Mouse (Mus musculus) MEL (cell line): ENCODE measurements around the gene Stox1. TPM values are rescaled to one million over a fixed set of nuclear protein-coding genes. Genes with fewer than 3 reads are reported as not detected.

Experiments
- DNase-seq: peaks from one replicate; pipeline ENCODE4 v3.0.0; 2011; ENCODE audit warnings: low read depth, low spot score
- H3K27ac ChIP-seq: 2 replicates; pipeline ENCODE4 v1.5.1; 2012; ENCODE audit warnings: low read depth, mild to moderate bottlenecking, control low read depth, low read length, moderate library complexity; ENCODE audit not compliant: control insufficient read depth
- H3K27me3 ChIP-seq, 2 experiments: fragments of 150-350 bp in 1 of 2; sonication (generic) in 1 of 2; 2 replicates each; pipeline ENCODE4 v1.6.1; 2012; ENCODE audit warnings: low read length in 2 of 2, mild to moderate bottlenecking in 2 of 2, improper control_type of control experiment in 1 of 2, moderate library complexity in 1 of 2; ENCODE audit not compliant: insufficient read depth in 2 of 2, control insufficient read depth in 1 of 2
- H3K36me3 ChIP-seq, 2 experiments: 2 replicates each; pipeline ENCODE4 v1.6.1; 2012 to 2014; ENCODE audit warnings: low read length in 2 of 2, improper control_type of control experiment in 1 of 2, inconsistent platforms in 1 of 2, mild to moderate bottlenecking in 1 of 2; ENCODE audit not compliant: insufficient read depth in 2 of 2, control insufficient read depth in 1 of 2
- H3K4me1 ChIP-seq, 2 experiments: fragments of 150-350 bp in 1 of 2; sonication (generic) in 1 of 2; 2 replicates each; pipeline ENCODE4 v1.6.1; 2012; ENCODE audit warnings: low read length in 2 of 2, improper control_type of control experiment in 1 of 2, mild to moderate bottlenecking in 1 of 2; ENCODE audit not compliant: insufficient read depth in 2 of 2, control insufficient read depth in 1 of 2
- H3K4me3 ChIP-seq, 2 experiments: fragments of 150-350 bp in 1 of 2; sonication (generic) in 1 of 2; 2 replicates each; pipeline ENCODE4 v1.5.1; 2012; ENCODE audit warnings: low read depth in 2 of 2, low read length in 2 of 2, mild to moderate bottlenecking in 2 of 2, moderate library complexity in 2 of 2, control low read depth in 1 of 2, improper control_type of control experiment in 1 of 2; ENCODE audit not compliant: control insufficient read depth in 1 of 2, insufficient read depth in 1 of 2
- H3K79me2 ChIP-seq: 2 replicates; pipeline ENCODE4 v1.6.1; 2012; ENCODE audit warnings: mild to moderate bottlenecking, low read length, moderate library complexity; ENCODE audit not compliant: control insufficient read depth, poor library complexity, insufficient read depth
- H3K9ac ChIP-seq: 2 replicates; pipeline ENCODE4 v1.6.1; 2012; ENCODE audit warnings: low read depth, mild to moderate bottlenecking, control low read depth, low read length, moderate library complexity; ENCODE audit not compliant: control insufficient read depth, poor library complexity, severe bottlenecking
- H3K9me3 ChIP-seq: fragments of 150-350 bp; sonication (generic); replicated peaks from 2 replicates; pipeline ENCODE4 v1.6.1; 2012; ENCODE audit warnings: mild to moderate bottlenecking, low read length, improper control_type of control experiment, moderate library complexity; ENCODE audit not compliant: insufficient read depth
- BHLHE40 ChIP-seq: IDR thresholded peaks from 2 replicates; pipeline ENCODE4 v1.6.1; 2012; ENCODE audit warnings: low read depth, mild to moderate bottlenecking, inconsistent platforms, low read length, improper control_type of control experiment, borderline replicate concordance
- CHD1 ChIP-seq: IDR thresholded peaks from 2 replicates; pipeline ENCODE4 v1.6.1; 2012; ENCODE audit warnings: low read depth, mild to moderate bottlenecking, inconsistent platforms, low read length, improper control_type of control experiment
- CTCF ChIP-seq, 3 experiments: IDR thresholded peaks in 2 of 3; conservative IDR thresholded peaks in 1 of 3; 2 replicates each; pipeline ENCODE4 v1.5.1; 2011 to 2012; ENCODE audit warnings: low read length in 3 of 3, low read depth in 2 of 3, mild to moderate bottlenecking in 2 of 3, improper control_type of control experiment in 1 of 3, inconsistent platforms in 1 of 3, mixed read lengths in 1 of 3, moderate library complexity in 1 of 3; ENCODE audit not compliant: control insufficient read depth in 1 of 3, insufficient read depth in 1 of 3, poor library complexity in 1 of 3, severe bottlenecking in 1 of 3
- E2F4 ChIP-seq: IDR thresholded peaks from 2 replicates; pipeline ENCODE4 v1.6.1; 2011; ENCODE audit warnings: low read depth, low read length, improper control_type of control experiment, borderline replicate concordance
- ELF1 ChIP-seq: IDR thresholded peaks from 2 replicates; pipeline ENCODE4 v1.6.1; 2014; ENCODE audit warnings: low read depth, mild to moderate bottlenecking, inconsistent platforms, low read length, improper control_type of control experiment, moderate library complexity
- EP300 ChIP-seq, 2 experiments: IDR thresholded peaks; 2 replicates each; pipeline ENCODE4 v1.6.1; 2011; ENCODE audit warnings: improper control_type of control experiment in 2 of 2, low read length in 2 of 2, low read depth in 1 of 2, mild to moderate bottlenecking in 1 of 2
- HCFC1 ChIP-seq: IDR thresholded peaks from 2 replicates; pipeline ENCODE4 v1.6.1; 2012; ENCODE audit warnings: low read depth, mild to moderate bottlenecking, inconsistent platforms, low read length, improper control_type of control experiment, moderate library complexity
- KAT2A ChIP-seq: conservative IDR thresholded peaks from 2 replicates; pipeline ENCODE4 v1.6.1; 2012; ENCODE audit warnings: low read depth, low read length, improper control_type of control experiment, inconsistent platforms
- MAX ChIP-seq: IDR thresholded peaks from 2 replicates; pipeline ENCODE4 v1.6.1; 2011; ENCODE audit warnings: low read length, improper control_type of control experiment
- MEF2A ChIP-seq: IDR thresholded peaks from 2 replicates; pipeline ENCODE4 v1.6.1; 2014; ENCODE audit warnings: low read depth, mild to moderate bottlenecking, inconsistent platforms, low read length, improper control_type of control experiment; ENCODE audit not compliant: poor library complexity, insufficient replicate concordance, severe bottlenecking; ENCODE audit errors: extremely low read depth
- MXI1 ChIP-seq: IDR thresholded peaks from 2 replicates; pipeline ENCODE4 v1.6.1; 2011; ENCODE audit warnings: mild to moderate bottlenecking, low read depth, low read length, improper control_type of control experiment
- MYC ChIP-seq: IDR thresholded peaks from 2 replicates; pipeline ENCODE4 v1.6.1; 2011; ENCODE audit warnings: low read depth, mild to moderate bottlenecking, low read length, improper control_type of control experiment, moderate library complexity
- POLR2A ChIP-seq, 2 experiments: IDR thresholded peaks; 2 replicates each; pipeline ENCODE4 v1.6.1; 2011 to 2012; ENCODE audit warnings: low read length in 2 of 2, mild to moderate bottlenecking in 2 of 2, control low read depth in 1 of 2, improper control_type of control experiment in 1 of 2, low read depth in 1 of 2, moderate library complexity in 1 of 2; ENCODE audit not compliant: control insufficient read depth in 1 of 2, insufficient read depth in 1 of 2, poor library complexity in 1 of 2
- POLR2AphosphoS2 ChIP-seq: IDR thresholded peaks from 2 replicates; pipeline ENCODE4 v1.6.1; 2011; ENCODE audit warnings: low read length, improper control_type of control experiment
- POLR2AphosphoS5 ChIP-seq: IDR thresholded peaks from 2 replicates; pipeline ENCODE4 v1.6.1; 2012; ENCODE audit warnings: low read depth, borderline replicate concordance, mild to moderate bottlenecking, inconsistent platforms, low read length, moderate library complexity, mixed read lengths
- RAD21 ChIP-seq: IDR thresholded peaks from 2 replicates; pipeline ENCODE4 v1.6.1; 2011; ENCODE audit warnings: mild to moderate bottlenecking, low read depth, low read length, improper control_type of control experiment
- SIN3A ChIP-seq: IDR thresholded peaks from 2 replicates; pipeline ENCODE4 v1.6.1; 2012; ENCODE audit warnings: low read length, improper control_type of control experiment, inconsistent platforms
- SMC3 ChIP-seq: IDR thresholded peaks from 2 replicates; pipeline ENCODE4 v1.6.1; 2011; ENCODE audit warnings: low read depth, low read length, improper control_type of control experiment
- TBP ChIP-seq: IDR thresholded peaks from 2 replicates; pipeline ENCODE4 v1.8.0; 2011; ENCODE audit warnings: low read depth, low read length, improper control_type of control experiment
- UBTF ChIP-seq: IDR thresholded peaks from 2 replicates; pipeline ENCODE4 v1.6.1; 2012; ENCODE audit warnings: low read depth, mild to moderate bottlenecking, inconsistent platforms, low read length, improper control_type of control experiment, moderate library complexity, borderline replicate concordance; ENCODE audit not compliant: insufficient read depth
- USF1 ChIP-seq: IDR thresholded peaks from 2 replicates; pipeline ENCODE4 v1.6.1; 2014; ENCODE audit warnings: low read depth, mild to moderate bottlenecking, inconsistent platforms, low read length, improper control_type of control experiment, moderate library complexity
- USF2 ChIP-seq, 2 experiments: IDR thresholded peaks; 2 replicates each; pipeline ENCODE4 v1.6.1; 2011 to 2012; ENCODE audit warnings: improper control_type of control experiment in 2 of 2, low read length in 2 of 2, borderline replicate concordance in 1 of 2, inconsistent platforms in 1 of 2, low read depth in 1 of 2, mild to moderate bottlenecking in 1 of 2; ENCODE audit not compliant: insufficient read depth in 1 of 2
- ZC3H11A ChIP-seq: IDR thresholded peaks from 2 replicates; pipeline ENCODE4 v1.6.1; 2012; ENCODE audit warnings: low read depth, mild to moderate bottlenecking, inconsistent platforms, low read length, improper control_type of control experiment
- ZMIZ1 ChIP-seq: IDR thresholded peaks from 2 replicates; pipeline ENCODE4 v1.6.1; 2012; ENCODE audit warnings: low read depth, mild to moderate bottlenecking, inconsistent platforms, low read length, improper control_type of control experiment, moderate library complexity
- polyA plus RNA-seq, 2 experiments: library from polyadenylated mRNA; stranded (reverse) in 1 of 2; unstranded in 1 of 2; fragments of >175 nt in 1 of 2; fragments of >200 nt in 1 of 2; gene quantifications; 2 replicates each; pipeline versions ENCODE4 v1.2.1 to v1.2.4; 2012; ENCODE audit warnings: low replicate concordance in 2 of 2, low read depth in 1 of 2; ENCODE audit not compliant: insufficient read length in 2 of 2, insufficient read depth in 1 of 2, missing spikeins in 1 of 2
- total RNA-seq: library from RNA; depleted of rRNA; stranded (reverse); fragments of 300-350 nt; gene quantifications from 2 replicates; pipeline ENCODE4 v1.2.3, GENCODE M21; 2012

Stox1 gene
- total and polyA plus RNA-seq, 3 experiments: not detected

- no peaks in the 10 kb centered on the region for H3K4me1 ChIP-seq
- TF ChIP-seq POLR2A (IDR thresholded peaks at IDR 0.05; ENCODE audit: control insufficient read depth in 1 of 2, insufficient read depth in 1 of 2, low read depth in 1 of 2, low read length in 2 of 2, poor library complexity in 1 of 2): no peak
- no peak for TF ChIP-seq POLR2AphosphoS5
- no peak for TF ChIP-seq MEF2A
- no peak for TF ChIP-seq MYC
- peak; percentile 27 for TF ChIP-seq RAD21
- TF ChIP-seq CTCF (IDR thresholded peaks at IDR 0.05 in 2 of 3, conservative IDR thresholded peaks at IDR 0.05 in 1 of 3; ENCODE audit: control insufficient read depth in 1 of 3, insufficient read depth in 1 of 3, low read depth in 2 of 3, low read length in 3 of 3, poor library complexity in 1 of 3, severe bottlenecking in 1 of 3): peak; percentile 19 to 60 (median 43)
- TF ChIP-seq MAX: no peak
- TF ChIP-seq SMC3: peak; percentile 46
- no peak for TF ChIP-seq USF1
- TF ChIP-seq USF2 (IDR thresholded peaks at IDR 0.05; ENCODE audit: borderline replicate concordance in 1 of 2, insufficient read depth in 1 of 2, low read depth in 1 of 2, low read length in 2 of 2): no peak
- TF ChIP-seq HCFC1: no peak
- no peak for TF ChIP-seq MXI1
- no peak overlapping the region for H3K4me3 ChIP-seq
- H3K36me3 ChIP-seq: no peaks in the 10 kb centered on the region
- H3K9ac ChIP-seq: no peak overlapping the region
- DNase-seq: no peak
- peaks cover 1 to 3% of the 10 kb centered on the region in 2 experiments; a peak in 1 of 4 replicates for H3K27me3 ChIP-seq
- H3K79me2 ChIP-seq: no peaks in the 10 kb centered on the region
- no peak overlapping the region for H3K27ac ChIP-seq
- no peaks in the 10 kb centered on the region for H3K9me3 ChIP-seq
Observed at GRCm38 (mm10) chr10:62683043-62683442, 42.9 kb downstream of the Stox1 start.

GRCm38 (mm10) chr10:62679833-62680232 is 46.1 kb downstream of the Stox1 start:
- no peaks in the 10 kb centered on the region for H3K4me1 ChIP-seq
- DNase-seq: peak; percentile 73
- H3K9ac ChIP-seq: no peak overlapping the region
- peaks cover 1 to 3% of the 10 kb centered on the region in 2 experiments; a peak in 1 of 4 replicates for H3K27me3 ChIP-seq
- H3K4me3 ChIP-seq: no peak overlapping the region
- H3K9me3 ChIP-seq: no peaks in the 10 kb centered on the region
- H3K79me2 ChIP-seq: no peaks in the 10 kb centered on the region
- no peaks in the 10 kb centered on the region for H3K36me3 ChIP-seq
- H3K27ac ChIP-seq: no peak overlapping the region
- TF ChIP-seq E2F4 (no peak), BHLHE40 (no peak), SIN3A (no peak), CHD1 (no peak), MAX (no peak), POLR2AphosphoS5 (no peak), UBTF (no peak), MYC (no peak), EP300 (IDR thresholded peaks at IDR 0.05; ENCODE audit: low read depth in 1 of 2, low read length in 2 of 2) (no peak), POLR2AphosphoS2 (no peak), ELF1 (no peak), KAT2A (no peak), TBP (peak; percentile 58; the same call in 1 of the 2 replicates), ZC3H11A (peak; percentile 66), MXI1 (no peak), RAD21 (peak; percentile 80), ZMIZ1 (no peak), SMC3 (peak; percentile 71), CTCF (IDR thresholded peaks at IDR 0.05 in 2 of 3, conservative IDR thresholded peaks at IDR 0.05 in 1 of 3; ENCODE audit: control insufficient read depth in 1 of 3, insufficient read depth in 1 of 3, low read depth in 2 of 3, low read length in 3 of 3, poor library complexity in 1 of 3, severe bottlenecking in 1 of 3) (peak; percentile 63 to 78 (median 69))
